Mouse (Mus musculus) thymus, adult 2 months (tissue): Measurements from ENCODE around the gene Sh3bp5l. TPM values are rescaled to one million over a fixed set of nuclear protein-coding genes. Genes with fewer than 3 reads are reported as not detected.

ENCODE experiments used
- DNase-seq: peaks from one replicate; pipeline ENCODE4 v3.0.0; 2021
- H3K27ac ChIP-seq: fragments of 200-500 bp; 2 replicates; pipeline ENCODE4 v1.5.1; 2012; ENCODE audit warnings: low read length, control low read depth; ENCODE audit not compliant: control insufficient read depth, insufficient read depth
- H3K27me3 ChIP-seq: fragments of 200-500 bp; 2 replicates; pipeline ENCODE4 v1.6.1; 2012; ENCODE audit warnings: mild to moderate bottlenecking, low read length, moderate library complexity, mixed read lengths; ENCODE audit not compliant: control insufficient read depth, insufficient read depth
- H3K36me3 ChIP-seq: fragments of 200-500 bp; 2 replicates; pipeline ENCODE4 v1.6.1; 2012; ENCODE audit warnings: mild to moderate bottlenecking, low read length, moderate library complexity; ENCODE audit not compliant: control insufficient read depth, insufficient read depth
- H3K4me1 ChIP-seq: fragments of 200-500 bp; replicated peaks from 2 replicates; pipeline ENCODE4 v1.6.1; 2012; ENCODE audit warnings: low read length; ENCODE audit not compliant: control insufficient read depth, insufficient read depth
- H3K4me3 ChIP-seq: fragments of 200-500 bp; 2 replicates; pipeline ENCODE4 v1.5.1; 2012; ENCODE audit warnings: mild to moderate bottlenecking, low read length, control low read depth, moderate library complexity; ENCODE audit not compliant: control insufficient read depth, insufficient read depth
- CTCF ChIP-seq: fragments of 200-500 bp; IDR thresholded peaks from 2 replicates; pipeline ENCODE4 v1.5.1; 2012; ENCODE audit warnings: mild to moderate bottlenecking, control low read depth, low read length, moderate library complexity, borderline replicate concordance; ENCODE audit not compliant: control insufficient read depth, poor library complexity, insufficient read depth; ENCODE audit errors: extremely low read depth
- POLR2A ChIP-seq: fragments of 200-500 bp; IDR thresholded peaks from 2 replicates; pipeline ENCODE4 v1.6.1; 2012; ENCODE audit warnings: mild to moderate bottlenecking, low read length, control low read depth, moderate library complexity; ENCODE audit not compliant: control insufficient read depth, poor library complexity, insufficient read depth; ENCODE audit errors: extremely low read depth
- WGBS: fragments of 180-500 bp; shearing (Covaris S2); methylation state at CpG from one replicate; pipeline ENCODE4 v1.1.7; 2018; 5-methylcytosine and 5-hydroxymethylcytosine counted together
- polyA plus RNA-seq: library from polyadenylated mRNA; depleted of rRNA; stranded (reverse); fragments of >200 nt; gene quantifications from 2 replicates; pipeline ENCODE4 v1.2.3, GENCODE M21; 2012

Sh3bp5l gene
- polyA plus RNA-seq, 1 experiment = 43.3 TPM

- 97% methylated on average over 28 of the region's 28 CpGs for WGBS
- no peaks in the 10 kb centered on the region for H3K27me3 ChIP-seq
- no peak for TF ChIP-seq POLR2A
- no peak for TF ChIP-seq CTCF
- H3K27ac ChIP-seq = no peak overlapping the region
- no peaks in the 10 kb centered on the region for H3K4me1 ChIP-seq
- H3K36me3 ChIP-seq = peaks cover 16% of the 10 kb centered on the region
- no peak overlapping the region for H3K4me3 ChIP-seq
- DNase-seq = no peak
Observed at GRCm38 (mm10) chr11:58316768-58317390, 13.6 kb upstream of the Sh3bp5l start.

GRCm38 (mm10) chr11:58322824-58323569 is 7.5 kb upstream of the Sh3bp5l start:
- under 1% methylated on average over 63 of the region's 63 CpGs for WGBS
- Histone ChIP-seq H3K27ac (no peak overlapping the region; the same call in 1 of the 2 replicates), H3K27me3 (no peaks in the 10 kb centered on the region), H3K4me1 (peaks cover 9% of the 10 kb centered on the region), H3K36me3 (peaks cover 9% of the 10 kb centered on the region), H3K4me3 (peak overlapping the region; percentile 88)
- peak; percentile 97 for DNase-seq
- TF ChIP-seq POLR2A (peak; percentile 70), CTCF (0 out of 2 replicates have a peak, but pooled peaks have one; percentile 9)

GRCm38 (mm10) chr11:58323570-58324340 is 6.8 kb upstream of the Sh3bp5l start:
- Histone ChIP-seq H3K27ac (no peak overlapping the region), H3K4me3 (peak overlapping the region; percentile 57), H3K27me3 (no peaks in the 10 kb centered on the region), H3K36me3 (peaks cover 4% of the 10 kb centered on the region; the same call in 1 of the 2 replicates), H3K4me1 (peaks cover 9% of the 10 kb centered on the region)
- TF ChIP-seq CTCF = no peak
- no peak for TF ChIP-seq POLR2A
- 18% methylated on average over 24 of the region's 24 CpGs for WGBS
- DNase-seq = no peak

- WGBS = 93% methylated on average over 3 of the region's 3 CpGs
- Histone ChIP-seq H3K4me1 (peaks cover 12% of the 10 kb centered on the region), H3K27ac (no peak overlapping the region), H3K4me3 (no peak overlapping the region), H3K27me3 (no peaks in the 10 kb centered on the region), H3K36me3 (no peaks in the 10 kb centered on the region)
- TF ChIP-seq CTCF (no peak), POLR2A (no peak)
- DNase-seq = no peak
Observed at GRCm38 (mm10) chr11:58324614-58325229, 5.8 kb upstream of the Sh3bp5l start.

- H3K4me1 ChIP-seq = peaks cover 22% of the 10 kb centered on the region
- 98% methylated on average over 3 of the region's 3 CpGs for WGBS
Observed at GRCm38 (mm10) chr11:58326781-58327180, 3.7 kb upstream of the Sh3bp5l start.

GRCm38 (mm10) chr11:58329906-58330275 is 633 bp upstream of the Sh3bp5l start:
- no peak for TF ChIP-seq CTCF
- no peak for TF ChIP-seq POLR2A
- DNase-seq = no peak
- under 1% methylated on average over 21 of the region's 21 CpGs for whole genome bisulfite sequencing

More at GRCm38 (mm10) chr11:58326781-58327180, 3.7 kb upstream of the Sh3bp5l start:
- TF ChIP-seq POLR2A (no peak), CTCF (no peak)
- no peak for DNase-seq
- no peaks in the 10 kb centered on the region for H3K27me3 ChIP-seq
- H3K4me3 ChIP-seq = no peak overlapping the region
- H3K36me3 ChIP-seq = no peaks in the 10 kb centered on the region
- no peak overlapping the region for H3K27ac ChIP-seq

More at GRCm38 (mm10) chr11:58329906-58330275, 633 bp upstream of the Sh3bp5l start:
- H3K36me3 ChIP-seq = no peaks in the 10 kb centered on the region
- no peaks in the 10 kb centered on the region for H3K27me3 ChIP-seq
- peaks cover 13% of the 10 kb centered on the region for H3K4me1 ChIP-seq
- H3K4me3 ChIP-seq = peak overlapping the region; percentile 91
- peak overlapping the region; percentile 70 for H3K27ac ChIP-seq
